Mouse (Mus musculus) heart, embryonic 14.5 days (tissue): ENCODE results near the gene Smarcc2. TPM values are rescaled to one million over a fixed set of nuclear protein-coding genes. Genes with fewer than 3 reads are reported as not detected.

Experiments used
- ATAC-seq: fragments of 200-750 bp; cut with Nextera tagmentation; 2 replicates; pipeline ENCODE4 v1.8.0; 2017; ENCODE audit warnings: low read depth, moderate TSS enrichment; ENCODE audit not compliant: insufficient number of reproducible peaks, insufficient read depth, low FRiP score
- H3K27ac ChIP-seq, 2 experiments: fragments of 200-500 bp in 1 of 2; fragments of 300-500 bp in 1 of 2; sonication (generic) in 1 of 2; replicated peaks in 1 of 2; 2 replicates each; pipeline ENCODE4 v1.5.1; 2012 to 2014; ENCODE audit warnings: low read depth in 2 of 2, low read length in 2 of 2, control low read depth in 1 of 2, mild to moderate bottlenecking in 1 of 2, mixed read lengths in 1 of 2; ENCODE audit not compliant: control insufficient read depth in 1 of 2, insufficient read depth in 1 of 2
- H3K27me3 ChIP-seq: fragments of 300-500 bp; sonication (generic); 2 replicates; pipeline ENCODE4 v1.6.1; 2014; ENCODE audit warnings: mild to moderate bottlenecking, low read length, control low read depth; ENCODE audit not compliant: control insufficient read depth, insufficient read depth
- H3K36me3 ChIP-seq: fragments of 300-500 bp; sonication (generic); 2 replicates; pipeline ENCODE4 v1.6.1; 2014; ENCODE audit warnings: mild to moderate bottlenecking, control low read depth, low read length, mixed read lengths; ENCODE audit not compliant: control insufficient read depth, insufficient read depth
- H3K4me1 ChIP-seq, 2 experiments: fragments of 200-500 bp in 1 of 2; fragments of 300-500 bp in 1 of 2; sonication (generic) in 1 of 2; 2 replicates each; pipeline ENCODE4 v1.6.1; 2012 to 2014; ENCODE audit warnings: low read length in 2 of 2, control low read depth in 1 of 2, mixed read lengths in 1 of 2; ENCODE audit not compliant: control insufficient read depth in 2 of 2, insufficient read depth in 2 of 2
- H3K4me2 ChIP-seq: fragments of 300-500 bp; sonication (generic); 2 replicates; pipeline ENCODE4 v1.6.1; 2014; ENCODE audit warnings: mild to moderate bottlenecking, low read length
- H3K4me3 ChIP-seq, 2 experiments: fragments of 200-500 bp in 1 of 2; fragments of 300-500 bp in 1 of 2; sonication (generic) in 1 of 2; 2 replicates each; pipeline ENCODE4 v1.5.1; 2012 to 2014; ENCODE audit warnings: low read length in 2 of 2, mild to moderate bottlenecking in 2 of 2, control low read depth in 1 of 2, low read depth in 1 of 2, moderate library complexity in 1 of 2; ENCODE audit not compliant: control insufficient read depth in 1 of 2, insufficient read depth in 1 of 2
- H3K9ac ChIP-seq: fragments of 300-500 bp; sonication (generic); 2 replicates; pipeline ENCODE4 v1.6.1; 2014; ENCODE audit warnings: mild to moderate bottlenecking, low read length
- H3K9me3 ChIP-seq: fragments of 300-500 bp; sonication (generic); 2 replicates; pipeline ENCODE4 v1.6.1; 2016; ENCODE audit warnings: low read length, control low read depth; ENCODE audit not compliant: control insufficient read depth
- WGBS: fragments of 180-500 bp; shearing (Covaris S2); extraction: QIAGEN DNeasy Blood & Tissue Kit; methylation state at CpG from one replicate; pipeline ENCODE4 v1.1.7; 2014; 5-methylcytosine and 5-hydroxymethylcytosine counted together
- polyA plus RNA-seq: library from polyadenylated mRNA; unstranded; fragments of >200 nt; fragmentation: Nextera tagmentation; extraction: Ambion mirVana; gene quantifications from 2 replicates; pipeline ENCODE4 v1.2.1, GENCODE M21; 2014

Smarcc2 gene
- polyA plus RNA-seq, 1 experiment from 2014 or later, result 62.4 TPM

GRCm38 (mm10) chr10:128508260-128508659 lies 49.2 kb downstream of the Smarcc2 start:
- no peak overlapping the region for H3K27ac ChIP-seq
- H3K4me1 ChIP-seq, result peaks cover 0 to 6% of the 10 kb centered on the region in 2 experiments; a peak in 2 of 4 replicates
- H3K4me3 ChIP-seq, result no peak overlapping the region
- H3K36me3 ChIP-seq, result peaks cover 44% of the 10 kb centered on the region
- H3K9me3 ChIP-seq, result no peaks in the 10 kb centered on the region
- H3K4me2 ChIP-seq, result no peak overlapping the region
- H3K9ac ChIP-seq, result no peak overlapping the region
- no peak for ATAC-seq
- no peaks in the 10 kb centered on the region for H3K27me3 ChIP-seq
- 75% methylated on average over 9 of the region's 9 CpGs for WGBS

GRCm38 (mm10) chr10:128509203-128509602 lies 50.2 kb downstream of the Smarcc2 start:
- Histone ChIP-seq H3K27ac (no peak overlapping the region), H3K4me1 (peaks cover 0 to 6% of the 10 kb centered on the region in 2 experiments; a peak in 1 of 4 replicates), H3K4me3 (no peak overlapping the region), H3K4me2 (no peak overlapping the region), H3K27me3 (no peaks in the 10 kb centered on the region), H3K9ac (no peak overlapping the region), H3K9me3 (no peaks in the 10 kb centered on the region), H3K36me3 (peaks cover 53% of the 10 kb centered on the region)
- ATAC-seq, result no peak
- 83% methylated on average over 9 of the region's 9 CpGs for WGBS

GRCm38 (mm10) chr10:128509831-128510230 lies 50.8 kb downstream of the Smarcc2 start:
- H3K36me3 ChIP-seq, result peaks cover 53% of the 10 kb centered on the region
- H3K4me3 ChIP-seq, result no peak overlapping the region
- no peak overlapping the region for H3K9ac ChIP-seq
- H3K4me2 ChIP-seq, result no peak overlapping the region
- no peak overlapping the region for H3K27ac ChIP-seq
- WGBS, result 77% methylated on average over 4 of the region's 4 CpGs
- H3K4me1 ChIP-seq, result 0 out of 4 replicates have a peak, but pooled peaks cover 0 to 1% of the 10 kb centered on the region in 2 experiments
- no peaks in the 10 kb centered on the region for H3K27me3 ChIP-seq
- ATAC-seq, result no peak
- no peaks in the 10 kb centered on the region for H3K9me3 ChIP-seq

GRCm38 (mm10) chr10:128510301-128510700 lies 51.3 kb downstream of the Smarcc2 start:
- Histone ChIP-seq H3K27me3 (no peaks in the 10 kb centered on the region), H3K4me1 (no peaks in the 10 kb centered on the region), H3K9ac (no peak overlapping the region), H3K4me2 (no peak overlapping the region), H3K4me3 (no peak overlapping the region), H3K9me3 (no peaks in the 10 kb centered on the region), H3K27ac (no peak overlapping the region), H3K36me3 (peaks cover 58% of the 10 kb centered on the region)
- no peak for ATAC-seq
- 83% methylated on average over 11 of the region's 11 CpGs for WGBS

- H3K9me3 ChIP-seq, result no peaks in the 10 kb centered on the region
- H3K4me3 ChIP-seq, result no peak overlapping the region
- no peaks in the 10 kb centered on the region for H3K4me1 ChIP-seq
- H3K4me2 ChIP-seq, result no peak overlapping the region
- ATAC-seq, result no peak
- no peak overlapping the region for H3K27ac ChIP-seq
- H3K36me3 ChIP-seq, result peaks cover 66% of the 10 kb centered on the region
- 91% methylated on average over 9 of the region's 9 CpGs for WGBS
- no peak overlapping the region for H3K9ac ChIP-seq
- H3K27me3 ChIP-seq, result no peaks in the 10 kb centered on the region
Observed at GRCm38 (mm10) chr10:128511189-128511588, 52.1 kb downstream of the Smarcc2 start.

- H3K27ac ChIP-seq, result no peak overlapping the region
- no peaks in the 10 kb centered on the region for H3K9me3 ChIP-seq
- no peak for ATAC-seq
- H3K4me1 ChIP-seq, result no peaks in the 10 kb centered on the region
- peaks cover 72% of the 10 kb centered on the region for H3K36me3 ChIP-seq
- H3K4me3 ChIP-seq, result no peak overlapping the region
- H3K9ac ChIP-seq, result no peak overlapping the region
- no peaks in the 10 kb centered on the region for H3K27me3 ChIP-seq
- WGBS, result 82% methylated on average over 12 of the region's 12 CpGs
- no peak overlapping the region for H3K4me2 ChIP-seq
Observed at GRCm38 (mm10) chr10:128511761-128512160, 52.7 kb downstream of the Smarcc2 start.

- Histone ChIP-seq H3K27me3 (no peaks in the 10 kb centered on the region), H3K4me1 (no peaks in the 10 kb centered on the region), H3K36me3 (peaks cover 89% of the 10 kb centered on the region), H3K4me3 (no peak overlapping the region), H3K9me3 (no peaks in the 10 kb centered on the region), H3K9ac (no peak overlapping the region), H3K4me2 (no peak overlapping the region), H3K27ac (no peak overlapping the region)
- no peak for ATAC-seq
- 76% methylated on average over 4 of the region's 4 CpGs for WGBS
Observed at GRCm38 (mm10) chr10:128515044-128515443, 56.0 kb downstream of the Smarcc2 start.

GRCm38 (mm10) chr10:128516029-128516428 lies 57.0 kb downstream of the Smarcc2 start:
- no peaks in the 10 kb centered on the region for H3K9me3 ChIP-seq
- no peaks in the 10 kb centered on the region for H3K27me3 ChIP-seq
- H3K27ac ChIP-seq, result no peak overlapping the region
- H3K36me3 ChIP-seq, result peaks cover 90% of the 10 kb centered on the region
- WGBS, result 40% methylated on average over 20 of the region's 20 CpGs
- no peak overlapping the region for H3K4me3 ChIP-seq
- no peaks in the 10 kb centered on the region for H3K4me1 ChIP-seq
- no peak overlapping the region for H3K4me2 ChIP-seq
- H3K9ac ChIP-seq, result no peak overlapping the region
- ATAC-seq, result 0 out of 2 replicates have a peak, but pooled peaks have one; percentile 47
